Mouse (Mus musculus): ENCODE measurements at regions not wholly inside any gene's neighbourhood (a gene's known extent, or its start where the extent isn't known, plus 50 kb on each side); places are given as distances from the start of the nearest gene placed in this dataset.

- Histone ChIP-seq H3K27ac (ENCODE audit: poor library complexity, severe bottlenecking) (no peak overlapping the region), H3K4me2 (no peak overlapping the region), H3K36me3 (no peaks in the 10 kb centered on the region), H3K9ac (no peak overlapping the region), H3K4me1 (replicated peaks) (0 out of 2 replicates have a peak, but pooled peaks cover 5% of the 10 kb centered on the region), H3K4me3 (no peak overlapping the region), H3K9me3 (replicated peaks) (no peaks in the 10 kb centered on the region), H3K27me3 (replicated peaks) (no peaks in the 10 kb centered on the region)
- 68% methylated on average over 11 of the region's 11 CpGs for WGBS
- peak; percentile 57 for ATAC-seq (ENCODE audit: insufficient number of reproducible peaks, low FRiP score)
Measured at GRCm38 (mm10) chr10:96438398-96439103, 178.3 kb upstream of the Btg1 start.

GRCm38 (mm10) chr10:96442165-96442564 is 174.6 kb upstream of the Btg1 start:
- Histone ChIP-seq H3K4me2 (no peak overlapping the region), H3K9ac (no peak overlapping the region)
- no peak for ATAC-seq (ENCODE audit: insufficient number of reproducible peaks, low FRiP score)

GRCm38 (mm10) chr10:96450266-96450665 is 166.5 kb upstream of the Btg1 start:
- ATAC-seq (ENCODE audit: insufficient number of reproducible peaks, low FRiP score), result no peak
- no peaks in the 10 kb centered on the region for H3K36me3 ChIP-seq
- no peak overlapping the region for H3K4me3 ChIP-seq
- no peaks in the 10 kb centered on the region for H3K27me3 ChIP-seq (replicated peaks)
- peaks cover 5% of the 10 kb centered on the region; the same call in 1 of the 2 replicates for H3K9me3 ChIP-seq (replicated peaks)
- H3K27ac ChIP-seq (ENCODE audit: poor library complexity, severe bottlenecking), result no peak overlapping the region
- H3K4me2 ChIP-seq, result no peak overlapping the region
- WGBS, result 86% methylated on average over 4 of the region's 4 CpGs
- no peaks in the 10 kb centered on the region for H3K4me1 ChIP-seq (replicated peaks)
- H3K9ac ChIP-seq, result no peak overlapping the region

More at GRCm38 (mm10) chr10:96442165-96442564, 174.6 kb upstream of the Btg1 start:
- Histone ChIP-seq H3K4me1 (replicated peaks) (0 out of 2 replicates have a peak, but pooled peaks cover 5% of the 10 kb centered on the region), H3K4me3 (no peak overlapping the region), H3K27me3 (replicated peaks) (no peaks in the 10 kb centered on the region), H3K27ac (ENCODE audit: poor library complexity, severe bottlenecking) (no peak overlapping the region), H3K9me3 (replicated peaks) (no peaks in the 10 kb centered on the region), H3K36me3 (no peaks in the 10 kb centered on the region)

GRCm38 (mm10) chr10:96454857-96455256 is 161.9 kb upstream of the Btg1 start:
- Histone ChIP-seq H3K27me3 (replicated peaks) (no peaks in the 10 kb centered on the region), H3K27ac (ENCODE audit: poor library complexity, severe bottlenecking) (no peak overlapping the region), H3K9me3 (replicated peaks) (peaks cover 5% of the 10 kb centered on the region; the same call in 1 of the 2 replicates), H3K36me3 (no peaks in the 10 kb centered on the region), H3K4me1 (replicated peaks) (no peaks in the 10 kb centered on the region), H3K4me3 (no peak overlapping the region), H3K9ac (no peak overlapping the region), H3K4me2 (no peak overlapping the region)
- 87% methylated on average over 6 of the region's 6 CpGs for WGBS
- ATAC-seq (ENCODE audit: insufficient number of reproducible peaks, low FRiP score), result no peak

GRCm38 (mm10) chr10:96458551-96458950 is 158.3 kb upstream of the Btg1 start:
- no peaks in the 10 kb centered on the region for H3K4me1 ChIP-seq (replicated peaks)
- WGBS, result 78% methylated on average over 4 of the region's 4 CpGs
- no peak for ATAC-seq (ENCODE audit: insufficient number of reproducible peaks, low FRiP score)
- no peak overlapping the region for H3K4me3 ChIP-seq
- H3K9me3 ChIP-seq (replicated peaks), result no peaks in the 10 kb centered on the region
- no peak overlapping the region for H3K4me2 ChIP-seq
- H3K9ac ChIP-seq, result no peak overlapping the region
- no peaks in the 10 kb centered on the region for H3K36me3 ChIP-seq
- H3K27me3 ChIP-seq (replicated peaks), result no peaks in the 10 kb centered on the region
- H3K27ac ChIP-seq (ENCODE audit: poor library complexity, severe bottlenecking), result no peak overlapping the region

GRCm38 (mm10) chr10:96459186-96459585 is 157.6 kb upstream of the Btg1 start:
- Histone ChIP-seq H3K4me2 (no peak overlapping the region), H3K27ac (ENCODE audit: poor library complexity, severe bottlenecking) (no peak overlapping the region), H3K36me3 (no peaks in the 10 kb centered on the region), H3K9ac (no peak overlapping the region), H3K27me3 (replicated peaks) (no peaks in the 10 kb centered on the region), H3K9me3 (replicated peaks) (no peaks in the 10 kb centered on the region), H3K4me1 (replicated peaks) (no peaks in the 10 kb centered on the region), H3K4me3 (no peak overlapping the region)
- ATAC-seq (ENCODE audit: insufficient number of reproducible peaks, low FRiP score), result no peak
- 75% methylated on average over 3 of the region's 3 CpGs for WGBS

GRCm38 (mm10) chr10:96460151-96460550 is 156.7 kb upstream of the Btg1 start:
- Histone ChIP-seq H3K4me2 (no peak overlapping the region), H3K4me3 (no peak overlapping the region), H3K9me3 (replicated peaks) (no peaks in the 10 kb centered on the region), H3K27me3 (replicated peaks) (no peaks in the 10 kb centered on the region), H3K4me1 (replicated peaks) (no peaks in the 10 kb centered on the region), H3K36me3 (no peaks in the 10 kb centered on the region), H3K9ac (no peak overlapping the region), H3K27ac (ENCODE audit: poor library complexity, severe bottlenecking) (no peak overlapping the region)
- WGBS, result 62% methylated on average over 9 of the region's 9 CpGs
- no peak for ATAC-seq (ENCODE audit: insufficient number of reproducible peaks, low FRiP score)

- Histone ChIP-seq H3K27ac (ENCODE audit: poor library complexity, severe bottlenecking) (no peak overlapping the region), H3K4me1 (replicated peaks) (no peaks in the 10 kb centered on the region), H3K9ac (no peak overlapping the region), H3K9me3 (replicated peaks) (no peaks in the 10 kb centered on the region), H3K4me2 (no peak overlapping the region), H3K36me3 (no peaks in the 10 kb centered on the region), H3K4me3 (no peak overlapping the region), H3K27me3 (replicated peaks) (no peaks in the 10 kb centered on the region)
- no peak for ATAC-seq (ENCODE audit: insufficient number of reproducible peaks, low FRiP score)
- WGBS, result 75% methylated on average over 10 of the region's 10 CpGs
Measured at GRCm38 (mm10) chr10:96460617-96461338, 156.0 kb upstream of the Btg1 start.

- Histone ChIP-seq H3K4me1 (replicated peaks) (no peaks in the 10 kb centered on the region), H3K4me3 (no peak overlapping the region), H3K36me3 (no peaks in the 10 kb centered on the region), H3K4me2 (no peak overlapping the region), H3K27ac (ENCODE audit: poor library complexity, severe bottlenecking) (no peak overlapping the region), H3K27me3 (replicated peaks) (no peaks in the 10 kb centered on the region), H3K9me3 (replicated peaks) (no peaks in the 10 kb centered on the region), H3K9ac (no peak overlapping the region)
- 69% methylated on average over 6 of the region's 6 CpGs for WGBS
- ATAC-seq (ENCODE audit: insufficient number of reproducible peaks, low FRiP score), result no peak
Measured at GRCm38 (mm10) chr10:96465967-96466366, 150.8 kb upstream of the Btg1 start.

- Histone ChIP-seq H3K4me3 (no peak overlapping the region), H3K9ac (no peak overlapping the region), H3K36me3 (no peaks in the 10 kb centered on the region), H3K27ac (ENCODE audit: poor library complexity, severe bottlenecking) (no peak overlapping the region), H3K4me1 (replicated peaks) (no peaks in the 10 kb centered on the region), H3K27me3 (replicated peaks) (no peaks in the 10 kb centered on the region), H3K9me3 (replicated peaks) (no peaks in the 10 kb centered on the region), H3K4me2 (no peak overlapping the region)
- WGBS, result 86% methylated on average over 3 of the region's 3 CpGs
- no peak for ATAC-seq (ENCODE audit: insufficient number of reproducible peaks, low FRiP score)
Measured at GRCm38 (mm10) chr10:96466845-96467244, 150.0 kb upstream of the Btg1 start.

GRCm38 (mm10) chr10:96467661-96468060 is 149.1 kb upstream of the Btg1 start:
- Histone ChIP-seq H3K27me3 (replicated peaks) (no peaks in the 10 kb centered on the region), H3K4me1 (replicated peaks) (no peaks in the 10 kb centered on the region), H3K36me3 (no peaks in the 10 kb centered on the region), H3K4me2 (no peak overlapping the region), H3K27ac (ENCODE audit: poor library complexity, severe bottlenecking) (no peak overlapping the region), H3K4me3 (no peak overlapping the region), H3K9me3 (replicated peaks) (no peaks in the 10 kb centered on the region), H3K9ac (no peak overlapping the region)
- no peak for ATAC-seq (ENCODE audit: insufficient number of reproducible peaks, low FRiP score)
- 76% methylated on average over 4 of the region's 4 CpGs for WGBS
